Mouse (Mus musculus) heart, postnatal 0 days (tissue): ENCODE measurements around the gene Elp4. TPM values are rescaled to one million over a fixed set of nuclear protein-coding genes. Genes with fewer than 3 reads are reported as not detected.

Experiments used
- ATAC-seq: fragments of 200-750 bp; cut with Nextera tagmentation; 2 replicates; pipeline ENCODE4 v1.8.0; 2017; ENCODE audit warnings: low read depth, moderate number of reproducible peaks, moderate library complexity; ENCODE audit not compliant: insufficient read depth
- DNase-seq: peaks from one replicate; pipeline ENCODE4 v3.0.0-alpha.2; 2016; ENCODE audit warnings: low spot score
- H3K27ac ChIP-seq: fragments of 300-500 bp; sonication (generic); 2 replicates; pipeline ENCODE4 v1.5.1; 2014; ENCODE audit warnings: low read depth, mild to moderate bottlenecking
- H3K27me3 ChIP-seq: fragments of 300-500 bp; sonication (generic); 2 replicates; pipeline ENCODE4 v1.6.1; 2014; ENCODE audit warnings: low read length, mixed read lengths; ENCODE audit not compliant: control insufficient read depth, insufficient read depth
- H3K36me3 ChIP-seq: fragments of 300-500 bp; sonication (generic); replicated peaks from 2 replicates; pipeline ENCODE4 v1.6.1; 2014; ENCODE audit warnings: low read length, mixed read lengths; ENCODE audit not compliant: control insufficient read depth, insufficient read depth
- H3K4me1 ChIP-seq: fragments of 300-500 bp; sonication (generic); 2 replicates; pipeline ENCODE4 v1.6.1; 2014; ENCODE audit warnings: antibody characterized with exemption; ENCODE audit not compliant: control insufficient read depth, insufficient read depth
- H3K4me2 ChIP-seq: fragments of 300-500 bp; sonication (generic); 2 replicates; pipeline ENCODE4 v1.6.1; 2014; ENCODE audit warnings: low read depth, mild to moderate bottlenecking, low read length, moderate library complexity
- H3K4me3 ChIP-seq: fragments of 300-500 bp; sonication (generic); 2 replicates; pipeline ENCODE4 v1.5.1; 2014; ENCODE audit warnings: low read depth, low read length
- H3K9ac ChIP-seq: fragments of 300-500 bp; sonication (generic); replicated peaks from 2 replicates; pipeline ENCODE4 v1.6.1; 2014; ENCODE audit warnings: low read depth, low read length, mixed read lengths
- H3K9me3 ChIP-seq: fragments of 300-500 bp; sonication (generic); replicated peaks from 2 replicates; pipeline ENCODE4 v1.6.1; 2016; ENCODE audit warnings: low read length; ENCODE audit not compliant: control insufficient read depth
- CTCF ChIP-seq: IDR thresholded peaks from 2 replicates; pipeline ENCODE4 v1.5.1; 2016; ENCODE audit warnings: antibody characterized with exemption, control low read depth, low read depth
- EP300 ChIP-seq: IDR thresholded peaks from 2 replicates; pipeline ENCODE4 v1.6.1; 2016; ENCODE audit warnings: antibody characterized with exemption, low read depth
- WGBS: fragments of 180-500 bp; shearing (Covaris S2); extraction: QIAGEN DNeasy Blood & Tissue Kit; methylation state at CpG from one replicate; pipeline ENCODE4 v1.1.7; 2014; 5-methylcytosine and 5-hydroxymethylcytosine counted together
- polyA plus RNA-seq: library from polyadenylated mRNA; unstranded; fragments of >200 nt; fragmentation: Nextera tagmentation; extraction: Ambion mirVana; gene quantifications from 2 replicates; pipeline ENCODE4 v1.2.1, GENCODE M21; 2015
- total RNA-seq: library from RNA; depleted of rRNA; stranded (reverse); fragments of >200 nt; gene quantifications from 2 replicates; pipeline ENCODE4 v1.2.3, GENCODE M21; 2014; ENCODE audit warnings: low replicate concordance

The Elp4 gene
- total and polyA plus RNA-seq, 2 experiments from 2014 or later: 3.0 to 13.1 TPM

DNA sequence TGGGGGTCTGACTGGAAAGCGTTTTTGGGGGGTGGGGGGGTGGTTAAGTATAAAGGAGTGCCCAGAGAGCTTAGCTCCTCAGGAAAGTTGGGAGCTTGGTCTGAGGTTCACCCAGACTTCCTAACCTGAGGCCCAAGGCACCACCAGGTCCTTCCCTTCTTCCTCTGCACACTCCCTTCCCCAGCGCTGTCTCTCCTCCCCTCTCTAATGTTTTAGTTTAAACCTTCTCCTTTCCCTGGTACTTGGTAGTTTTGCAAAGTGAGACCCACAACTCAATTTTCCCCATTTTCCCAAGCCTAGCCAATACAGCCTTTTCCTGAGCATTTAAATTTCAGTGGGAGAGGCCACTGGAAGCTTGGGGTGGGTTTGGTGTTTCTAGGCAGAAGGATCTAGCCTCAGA, 225.0 kb downstream of the Elp4 start:
- H3K4me2 ChIP-seq: no peak overlapping the region
- H3K4me3 ChIP-seq: no peak overlapping the region
- no peak for TF ChIP-seq CTCF
- TF ChIP-seq EP300: no peak
- no peaks in the 10 kb centered on the region for H3K36me3 ChIP-seq
- DNase-seq (no peak), ATAC-seq (no peak)
- H3K27ac ChIP-seq: no peak overlapping the region
- no peak overlapping the region for H3K9ac ChIP-seq
- no peaks in the 10 kb centered on the region for H3K9me3 ChIP-seq
- 0% methylated on average over 2 of the region's 2 CpGs for WGBS
- H3K4me1 ChIP-seq: peaks cover 15% of the 10 kb centered on the region; the same call in 1 of the 2 replicates
- peaks cover 98% of the 10 kb centered on the region for H3K27me3 ChIP-seq

DNA sequence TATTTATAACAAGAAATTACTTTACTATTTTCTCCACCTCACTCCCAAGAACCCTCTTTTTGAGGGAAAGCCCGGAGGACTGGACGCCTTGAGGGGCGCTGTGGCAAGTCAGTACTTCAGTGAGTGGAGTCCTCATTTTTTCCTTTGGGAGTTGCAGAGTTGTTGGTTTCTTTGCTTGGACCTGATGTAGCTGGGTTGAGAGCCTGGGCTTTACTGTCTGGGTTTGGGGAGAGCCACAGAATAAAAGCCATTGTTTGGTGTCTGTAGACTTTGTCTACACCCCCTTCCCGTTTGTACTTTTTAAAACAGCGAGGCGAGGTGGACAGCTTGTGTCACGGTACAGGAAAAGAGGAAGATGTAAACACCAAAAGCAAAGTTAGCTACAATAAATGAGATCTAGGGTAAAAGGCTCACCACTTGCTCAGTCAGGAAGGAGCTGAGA, 225.5 kb downstream of the Elp4 start:
- WGBS: 7% methylated on average over 7 of the region's 7 CpGs
- Histone ChIP-seq H3K4me1 (peaks cover 15% of the 10 kb centered on the region; the same call in 1 of the 2 replicates), H3K4me2 (no peak overlapping the region), H3K4me3 (no peak overlapping the region), H3K27me3 (peaks cover 98% of the 10 kb centered on the region), H3K9me3 (no peaks in the 10 kb centered on the region), H3K27ac (no peak overlapping the region), H3K9ac (no peak overlapping the region), H3K36me3 (no peaks in the 10 kb centered on the region)
- DNase-seq: no peak
- no peak for ATAC-seq
- TF ChIP-seq EP300: no peak
- no peak for TF ChIP-seq CTCF

DNA sequence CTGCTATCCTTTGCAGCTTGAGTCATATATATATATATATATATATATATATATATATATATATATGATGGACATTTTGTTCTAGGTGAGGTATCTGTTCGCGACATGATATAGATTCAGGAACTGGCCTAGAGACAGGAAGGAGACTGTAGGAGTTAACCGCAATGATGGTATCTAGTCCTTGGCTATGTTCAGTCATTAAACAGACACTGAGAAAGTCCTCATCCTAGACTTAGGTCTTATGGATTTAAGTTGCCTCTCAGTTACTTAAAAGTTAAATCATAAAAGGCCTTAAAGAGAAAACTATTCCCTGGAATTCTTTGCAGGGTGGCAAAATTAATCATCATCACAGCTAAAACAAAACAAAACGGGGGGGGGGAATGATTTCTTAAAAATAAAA, 226.1 kb downstream of the Elp4 start:
- no peak for DNase-seq
- WGBS: 11% methylated on average over 4 of the region's 4 CpGs

DNA sequence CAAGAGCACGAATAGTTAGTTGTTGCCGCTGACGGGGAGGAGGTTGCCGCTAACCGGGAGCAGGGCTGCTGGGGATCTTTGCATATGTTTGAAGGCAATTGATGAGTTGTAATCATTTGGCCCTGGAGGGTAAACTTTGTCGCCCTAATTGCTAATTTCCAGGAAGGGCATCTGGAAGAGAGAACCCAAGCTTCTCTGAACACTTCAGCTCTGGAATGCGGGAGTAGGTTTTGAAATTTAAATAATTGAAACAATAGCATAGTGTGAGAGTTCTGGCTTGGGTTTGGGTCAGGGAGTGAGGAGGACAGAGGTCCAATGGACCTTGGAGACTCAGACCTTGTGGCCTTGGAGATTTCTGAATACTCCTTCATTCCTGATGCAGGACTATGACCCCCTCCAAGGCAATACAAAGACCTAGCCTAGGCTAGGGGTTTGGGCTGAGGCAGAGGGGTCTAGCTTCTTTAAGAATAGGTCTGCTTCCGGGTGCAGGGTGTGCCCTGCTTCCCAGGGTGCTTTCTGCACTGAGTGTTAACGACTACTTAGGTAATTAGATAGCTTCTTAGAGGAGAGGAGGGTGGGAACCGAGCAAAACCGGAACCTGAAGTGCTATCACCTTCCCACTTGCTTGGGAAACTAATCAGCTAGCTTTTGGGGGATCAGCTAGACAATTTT, 226.8 kb downstream of the Elp4 start:
- TF ChIP-seq EP300: no peak
- no peak for TF ChIP-seq CTCF
- H3K9me3 ChIP-seq: no peaks in the 10 kb centered on the region
- H3K4me3 ChIP-seq: 0 out of 2 replicates have a peak overlapping the region, but pooled peaks have one; percentile 46
- no peak overlapping the region for H3K9ac ChIP-seq
- H3K27ac ChIP-seq: no peak overlapping the region
- DNase-seq (no peak), ATAC-seq (no peak)
- 5% methylated on average over 11 of the region's 11 CpGs for WGBS
- peaks cover 99% of the 10 kb centered on the region for H3K27me3 ChIP-seq
- H3K4me2 ChIP-seq: no peak overlapping the region
- H3K4me1 ChIP-seq: peaks cover 20% of the 10 kb centered on the region; the same call in 1 of the 2 replicates
- H3K36me3 ChIP-seq: no peaks in the 10 kb centered on the region

More for the DNA sequence above, 226.1 kb downstream of the Elp4 start:
- H3K27me3 ChIP-seq: peaks cover 99% of the 10 kb centered on the region
- H3K9me3 ChIP-seq: no peaks in the 10 kb centered on the region
- H3K9ac ChIP-seq: no peak overlapping the region
- no peak overlapping the region for H3K27ac ChIP-seq
- H3K4me2 ChIP-seq: no peak overlapping the region
- ATAC-seq: no peak
- no peak for TF ChIP-seq CTCF
- no peak for TF ChIP-seq EP300
- no peak overlapping the region for H3K4me3 ChIP-seq
- no peaks in the 10 kb centered on the region for H3K36me3 ChIP-seq
- peaks cover 20% of the 10 kb centered on the region; the same call in 1 of the 2 replicates for H3K4me1 ChIP-seq

DNA sequence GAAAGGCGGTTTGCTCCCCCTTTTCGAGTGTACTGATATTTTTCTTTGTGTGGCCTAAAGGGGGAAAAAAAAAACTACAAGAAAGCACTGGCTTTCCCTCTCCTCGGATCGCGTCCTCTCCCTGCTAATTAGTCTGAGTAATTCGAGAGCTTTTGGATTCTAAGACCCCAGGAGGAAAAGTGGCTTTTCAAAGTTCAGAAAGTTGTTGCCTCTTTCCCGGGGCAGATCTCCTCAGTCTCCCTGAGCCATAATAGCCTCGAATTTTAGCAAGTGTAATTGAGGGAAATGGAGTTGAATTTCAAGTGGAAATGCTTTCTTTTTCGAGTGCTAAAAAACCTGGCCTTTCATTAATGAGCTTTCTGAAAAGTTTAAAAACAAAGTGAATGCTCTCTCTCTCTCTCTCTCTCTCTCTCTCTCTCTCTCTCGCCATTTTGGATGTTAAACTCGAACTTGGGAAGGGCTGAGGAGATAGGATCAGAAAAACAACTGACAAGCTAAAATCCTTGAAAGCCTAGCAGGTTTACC, 227.4 kb downstream of the Elp4 start:
- no peaks in the 10 kb centered on the region for H3K9me3 ChIP-seq
- WGBS: 1% methylated on average over 11 of the region's 11 CpGs
- peaks cover 20% of the 10 kb centered on the region; the same call in 1 of the 2 replicates for H3K4me1 ChIP-seq
- TF ChIP-seq EP300 (no peak), CTCF (no peak)
- no peaks in the 10 kb centered on the region for H3K36me3 ChIP-seq
- no peak for ATAC-seq
- H3K27me3 ChIP-seq: peaks cover 99% of the 10 kb centered on the region
- peak overlapping the region; percentile 46 for H3K4me3 ChIP-seq
- H3K27ac ChIP-seq: no peak overlapping the region
- H3K9ac ChIP-seq: no peak overlapping the region
- no peak for DNase-seq
- peak overlapping the region; percentile 54; the same call in 1 of the 2 replicates for H3K4me2 ChIP-seq
